Mouse (Mus musculus) stomach, postnatal 0 days (tissue): Measurements from ENCODE around the gene Dydc1. TPM values are rescaled to one million over a fixed set of nuclear protein-coding genes. Genes with fewer than 3 reads are reported as not detected.

ENCODE experiments used
- ATAC-seq: fragments of 200-750 bp; cut with Nextera tagmentation; 2 replicates; pipeline ENCODE4 v1.8.0; 2017; ENCODE audit not compliant: low FRiP score, low TSS enrichment
- DNase-seq: peaks from one replicate; pipeline ENCODE4 v3.0.0-alpha.2; 2016; ENCODE audit warnings: low spot score
- H3K27ac ChIP-seq: fragments of 300-500 bp; sonication (generic); replicated peaks from 2 replicates; pipeline ENCODE4 v1.5.1; 2014; ENCODE audit warnings: mild to moderate bottlenecking, control low read depth
- H3K27me3 ChIP-seq: fragments of 300-500 bp; sonication (generic); 2 replicates; pipeline ENCODE4 v1.6.1; 2014; ENCODE audit warnings: low read length; ENCODE audit not compliant: control insufficient read depth, insufficient read depth
- H3K36me3 ChIP-seq: fragments of 300-500 bp; sonication (generic); 2 replicates; pipeline ENCODE4 v1.6.1; 2014; ENCODE audit warnings: low read length, mixed read lengths; ENCODE audit not compliant: control insufficient read depth, insufficient read depth
- H3K4me1 ChIP-seq: fragments of 300-500 bp; sonication (generic); replicated peaks from 2 replicates; pipeline ENCODE4 v1.6.1; 2014; ENCODE audit warnings: antibody characterized with exemption; ENCODE audit not compliant: control insufficient read depth, insufficient read depth
- H3K4me2 ChIP-seq: fragments of 300-500 bp; sonication (generic); replicated peaks from 2 replicates; pipeline ENCODE4 v1.6.1; 2014; ENCODE audit warnings: low read depth, mild to moderate bottlenecking, control low read depth, moderate library complexity
- H3K4me3 ChIP-seq: fragments of 300-500 bp; sonication (generic); 2 replicates; pipeline ENCODE4 v1.5.1; 2014; ENCODE audit warnings: low read depth, low read length, control low read depth
- H3K9ac ChIP-seq: fragments of 300-500 bp; sonication (generic); 2 replicates; pipeline ENCODE4 v1.6.1; 2014; ENCODE audit warnings: mild to moderate bottlenecking, low read length, control low read depth, mixed read lengths
- H3K9me3 ChIP-seq: fragments of 300-500 bp; sonication (generic); 2 replicates; pipeline ENCODE4 v1.6.1; 2016; ENCODE audit warnings: low read length; ENCODE audit not compliant: control insufficient read depth
- CTCF ChIP-seq: IDR thresholded peaks from 2 replicates; pipeline ENCODE4 v1.5.1; 2016; ENCODE audit warnings: antibody characterized with exemption, low read depth, mild to moderate bottlenecking, moderate library complexity
- EP300 ChIP-seq: optimal IDR thresholded peaks from 2 replicates; pipeline ENCODE3; 2016; ENCODE audit warnings: antibody characterized with exemption
- WGBS: fragments of 180-500 bp; shearing (Covaris S2); extraction: QIAGEN DNeasy Blood & Tissue Kit; methylation state at CpG from one replicate; pipeline ENCODE4 v1.1.7; 2014; 5-methylcytosine and 5-hydroxymethylcytosine counted together
- polyA plus RNA-seq: library from polyadenylated mRNA; unstranded; fragments of >200 nt; fragmentation: Nextera tagmentation; extraction: Ambion mirVana; gene quantifications from 2 replicates; pipeline ENCODE4 v1.2.1, GENCODE M21; 2015

Dydc1 gene
- polyA plus RNA-seq, 1 experiment from 2014 or later, result not detected

DNA sequence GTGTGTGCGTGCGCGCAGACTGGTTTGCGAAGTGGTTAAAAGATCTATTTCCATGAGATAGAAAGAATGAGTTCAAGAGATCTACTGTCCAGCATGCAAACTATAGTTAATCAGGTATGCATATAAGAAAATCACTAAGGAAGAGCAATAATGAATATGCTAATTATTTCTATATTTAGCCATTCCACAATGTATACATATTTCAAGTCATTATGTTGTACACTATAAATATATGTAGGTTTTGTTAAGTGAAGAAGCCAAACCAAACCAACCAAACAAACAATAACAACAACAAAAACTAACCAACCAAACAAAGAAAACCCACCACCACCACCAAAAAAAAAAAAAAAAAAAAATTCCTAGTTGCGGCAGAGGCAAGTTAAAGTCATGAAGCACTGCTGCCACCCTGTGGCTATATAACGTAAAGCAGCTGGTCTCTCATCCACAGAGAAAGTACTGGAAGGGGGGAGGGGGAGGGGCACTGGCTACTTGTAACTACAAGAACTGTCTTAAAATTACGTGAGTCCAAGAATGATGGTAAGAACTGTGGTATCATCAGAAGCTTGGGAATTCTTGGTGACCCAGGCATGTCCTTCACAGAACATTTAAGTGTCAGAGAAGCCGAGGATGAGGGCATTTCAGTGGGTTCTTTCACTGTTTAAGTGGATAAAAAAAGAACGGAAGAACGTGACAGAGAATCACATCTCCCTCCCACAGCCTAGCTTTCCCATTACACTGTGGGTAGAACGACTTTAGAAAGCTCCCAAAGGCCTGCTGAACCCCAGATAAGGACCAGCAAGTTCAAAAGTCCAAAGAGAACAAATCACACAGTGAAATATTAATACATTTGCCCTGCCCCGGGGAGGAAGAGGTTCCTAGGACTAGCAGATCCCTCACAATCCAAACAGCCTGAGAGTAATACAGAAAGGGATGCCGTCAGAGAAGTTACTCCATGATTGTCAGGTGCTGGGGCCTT is 39.3 kb upstream of the Dydc1 start:
- 46% methylated on average over 13 of the region's 13 CpGs for WGBS
- peak; percentile 82 for DNase-seq
- no peak overlapping the region for H3K4me3 ChIP-seq

GRCm38 (mm10) chr14:41035146-41035798 is 37.4 kb upstream of the Dydc1 start:
- H3K27me3 ChIP-seq, result no peaks in the 10 kb centered on the region
- H3K9ac ChIP-seq, result no peak overlapping the region
- ATAC-seq, result 0 out of 2 replicates have a peak, but pooled peaks have one; percentile 29
- H3K4me1 ChIP-seq, result no peaks in the 10 kb centered on the region
- TF ChIP-seq EP300, result no peak
- peak; percentile 92 for TF ChIP-seq CTCF
- H3K9me3 ChIP-seq, result no peaks in the 10 kb centered on the region
- no peak overlapping the region for H3K27ac ChIP-seq
- WGBS, result 28% methylated on average over 6 of the region's 6 CpGs
- peak; percentile 57 for DNase-seq
- H3K36me3 ChIP-seq, result no peaks in the 10 kb centered on the region
- no peak overlapping the region for H3K4me3 ChIP-seq
- no peak overlapping the region for H3K4me2 ChIP-seq

More for the DNA sequence above, 39.3 kb upstream of the Dydc1 start:
- ATAC-seq, result no peak; the same call in 1 of the 2 replicates
- no peak overlapping the region for H3K9ac ChIP-seq
- no peaks in the 10 kb centered on the region for H3K4me1 ChIP-seq
- no peaks in the 10 kb centered on the region for H3K9me3 ChIP-seq
- no peaks in the 10 kb centered on the region for H3K36me3 ChIP-seq
- no peak overlapping the region for H3K27ac ChIP-seq
- H3K27me3 ChIP-seq, result no peaks in the 10 kb centered on the region
- H3K4me2 ChIP-seq, result no peak overlapping the region
- peak; percentile 92 for TF ChIP-seq CTCF
- no peak for TF ChIP-seq EP300

- WGBS, result 84% methylated on average over 2 of the region's 2 CpGs
- Histone ChIP-seq H3K4me3 (no peak overlapping the region), H3K4me2 (no peak overlapping the region), H3K9ac (no peak overlapping the region), H3K4me1 (no peaks in the 10 kb centered on the region), H3K9me3 (no peaks in the 10 kb centered on the region), H3K27ac (no peak overlapping the region), H3K36me3 (no peaks in the 10 kb centered on the region), H3K27me3 (no peaks in the 10 kb centered on the region)
- ATAC-seq (no peak), DNase-seq (no peak)
- no peak for TF ChIP-seq CTCF
- no peak for TF ChIP-seq EP300
Observed at GRCm38 (mm10) chr14:41047402-41047801, 25.3 kb upstream of the Dydc1 start.

DNA sequence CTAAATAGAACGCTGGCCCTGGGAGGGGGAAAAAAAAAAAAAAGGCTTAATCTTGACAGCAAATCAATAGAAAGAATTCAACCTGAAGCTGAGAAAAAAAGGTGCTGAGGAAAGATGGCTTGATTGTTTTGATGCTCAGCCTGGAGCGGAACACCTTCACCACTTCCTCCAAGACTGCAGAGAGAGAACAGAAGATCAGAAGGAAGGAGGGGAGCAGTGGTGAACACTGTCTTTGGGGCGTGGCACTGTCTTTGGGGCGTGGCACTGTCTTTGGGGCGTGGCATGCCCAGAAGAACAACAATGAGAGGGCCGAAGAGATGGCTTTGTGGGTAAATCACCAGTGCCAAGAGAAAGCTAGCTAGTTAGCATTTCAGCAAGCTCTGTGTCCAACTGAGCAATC is 22.2 kb upstream of the Dydc1 start:
- TF ChIP-seq EP300 (no peak), CTCF (no peak)
- H3K36me3 ChIP-seq, result no peaks in the 10 kb centered on the region
- ATAC-seq, result no peak

GRCm38 (mm10) chr14:41052481-41052880 is 20.2 kb upstream of the Dydc1 start:
- no peak for ATAC-seq
- no peak for DNase-seq
- Histone ChIP-seq H3K4me2 (no peak overlapping the region), H3K9ac (no peak overlapping the region), H3K4me1 (no peaks in the 10 kb centered on the region), H3K4me3 (no peak overlapping the region), H3K9me3 (no peaks in the 10 kb centered on the region), H3K27me3 (no peaks in the 10 kb centered on the region), H3K36me3 (no peaks in the 10 kb centered on the region), H3K27ac (no peak overlapping the region)
- WGBS, result 73% methylated on average over 5 of the region's 5 CpGs
- peak; percentile 53 for TF ChIP-seq CTCF
- no peak for TF ChIP-seq EP300

More for the DNA sequence above, 22.2 kb upstream of the Dydc1 start:
- Histone ChIP-seq H3K9me3 (no peaks in the 10 kb centered on the region), H3K4me3 (no peak overlapping the region), H3K4me2 (no peak overlapping the region), H3K27ac (no peak overlapping the region), H3K4me1 (no peaks in the 10 kb centered on the region), H3K27me3 (no peaks in the 10 kb centered on the region), H3K9ac (no peak overlapping the region)
- no peak for DNase-seq
- 48% methylated on average over 6 of the region's 6 CpGs for WGBS
